Mouse (Mus musculus) liver, embryonic 11.5 days (tissue): ENCODE data around the gene Lrch1. TPM values are rescaled to one million over a fixed set of nuclear protein-coding genes. Genes with fewer than 3 reads are reported as not detected.
A peak's percentile ranks its signal among the peaks of the same experiment; 100 is the strongest.

Experiments used
- ATAC-seq: fragments of 200-750 bp; cut with Nextera tagmentation; replicated peaks from 2 replicates; pipeline ENCODE4 v1.8.0; 2017; ENCODE audit warnings: moderate number of reproducible peaks, mild to moderate bottlenecking, moderate TSS enrichment, moderate library complexity; ENCODE audit not compliant: low FRiP score
- DNase-seq: peaks from one replicate; pipeline ENCODE4 v3.0.0-alpha.2; 2017; ENCODE audit warnings: low spot score
- H3K27ac ChIP-seq: fragments of 300-500 bp; sonication (generic); 2 replicates; pipeline ENCODE4 v1.5.1; 2014; ENCODE audit warnings: mild to moderate bottlenecking, low read depth, low read length, control low read depth
- H3K27me3 ChIP-seq: fragments of 300-500 bp; sonication (generic); replicated peaks from 2 replicates; pipeline ENCODE4 v1.6.1; 2014; ENCODE audit warnings: low read length, mixed read lengths; ENCODE audit not compliant: control insufficient read depth, insufficient read depth
- H3K36me3 ChIP-seq: fragments of 300-500 bp; sonication (generic); 2 replicates; pipeline ENCODE4 v1.6.1; 2014; ENCODE audit warnings: mild to moderate bottlenecking, low read length, moderate library complexity, mixed read lengths; ENCODE audit not compliant: control insufficient read depth, insufficient read depth
- H3K4me1 ChIP-seq: fragments of 300-500 bp; sonication (generic); replicated peaks from 2 replicates; pipeline ENCODE4 v1.6.1; 2014; ENCODE audit warnings: low read length, mixed read lengths; ENCODE audit not compliant: control insufficient read depth, insufficient read depth
- H3K4me2 ChIP-seq: fragments of 300-500 bp; sonication (generic); 2 replicates; pipeline ENCODE4 v1.6.1; 2014; ENCODE audit warnings: mild to moderate bottlenecking, control low read depth, moderate library complexity
- H3K4me3 ChIP-seq: fragments of 300-500 bp; sonication (generic); 2 replicates; pipeline ENCODE4 v1.5.1; 2014; ENCODE audit warnings: low read depth, low read length, control low read depth
- H3K9ac ChIP-seq: fragments of 300-500 bp; sonication (generic); 2 replicates; pipeline ENCODE4 v1.6.1; 2014; ENCODE audit warnings: low read depth, low read length, control low read depth
- H3K9me3 ChIP-seq: fragments of 300-500 bp; sonication (generic); 2 replicates; pipeline ENCODE4 v1.6.1; 2016; ENCODE audit warnings: low read length, inconsistent platforms, mixed read lengths; ENCODE audit not compliant: control insufficient read depth
- WGBS: fragments of 180-500 bp; shearing (Covaris S2); extraction: QIAGEN DNeasy Blood & Tissue Kit; methylation state at CpG from one replicate; pipeline ENCODE4 v1.1.7; 2014; 5-methylcytosine and 5-hydroxymethylcytosine counted together
- polyA plus RNA-seq: library from polyadenylated mRNA; unstranded; fragments of >200 nt; fragmentation: Nextera tagmentation; extraction: Ambion mirVana; gene quantifications from 2 replicates; pipeline ENCODE4 v1.2.1, GENCODE M21; 2014

The Lrch1 gene
- polyA plus RNA-seq, 1 experiment from 2014 or later = 8.0 TPM

DNA sequence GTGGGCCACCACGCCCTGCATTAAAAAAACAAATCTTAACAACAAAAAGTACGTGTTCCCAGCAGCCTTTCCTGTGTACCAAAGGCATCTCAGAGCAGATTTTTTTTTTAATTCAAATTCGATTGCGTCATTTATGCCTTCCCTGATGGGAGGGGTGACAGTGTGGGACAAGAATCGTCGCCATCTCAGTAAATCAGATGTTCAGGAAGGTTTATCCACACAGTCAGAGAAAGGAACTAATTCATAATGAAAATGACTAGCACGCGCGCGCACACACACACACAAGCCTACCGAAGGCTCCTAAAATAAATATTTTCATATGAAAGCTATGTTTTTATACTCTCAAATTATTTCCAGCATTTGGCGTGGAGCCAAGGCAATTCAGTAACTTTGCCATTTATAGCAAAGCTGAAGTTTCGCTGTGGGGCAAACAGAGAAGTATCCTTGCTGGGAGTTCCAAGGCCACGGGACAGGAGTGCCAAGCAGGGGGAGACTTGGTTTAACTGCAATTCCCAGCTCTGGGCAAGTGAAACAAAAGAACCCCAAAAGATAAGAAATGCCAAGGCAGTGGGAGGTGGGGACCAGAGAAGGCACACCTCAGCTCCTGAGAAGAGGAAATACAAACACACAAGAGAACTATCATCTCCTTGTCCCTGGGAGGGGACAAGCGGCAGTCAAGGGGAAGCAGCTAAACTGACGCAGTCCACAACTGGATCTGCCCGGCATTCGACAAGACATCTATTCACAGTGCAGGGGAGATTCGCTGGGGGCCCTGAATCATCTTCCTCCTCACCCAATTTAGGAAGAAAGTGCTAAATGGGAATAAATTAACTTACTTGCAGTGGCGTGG lies 34.1 kb downstream of the Lrch1 start:
- ATAC-seq (no peak), DNase-seq (no peak)
- Histone ChIP-seq H3K4me1 (peaks cover 8% of the 10 kb centered on the region; the same call in 1 of the 2 replicates), H3K27ac (no peak overlapping the region), H3K9me3 (no peaks in the 10 kb centered on the region), H3K36me3 (no peaks in the 10 kb centered on the region), H3K4me3 (no peak overlapping the region), H3K27me3 (no peaks in the 10 kb centered on the region), H3K4me2 (no peak overlapping the region), H3K9ac (no peak overlapping the region)
- 82% methylated on average over 20 of the region's 20 CpGs for WGBS

DNA sequence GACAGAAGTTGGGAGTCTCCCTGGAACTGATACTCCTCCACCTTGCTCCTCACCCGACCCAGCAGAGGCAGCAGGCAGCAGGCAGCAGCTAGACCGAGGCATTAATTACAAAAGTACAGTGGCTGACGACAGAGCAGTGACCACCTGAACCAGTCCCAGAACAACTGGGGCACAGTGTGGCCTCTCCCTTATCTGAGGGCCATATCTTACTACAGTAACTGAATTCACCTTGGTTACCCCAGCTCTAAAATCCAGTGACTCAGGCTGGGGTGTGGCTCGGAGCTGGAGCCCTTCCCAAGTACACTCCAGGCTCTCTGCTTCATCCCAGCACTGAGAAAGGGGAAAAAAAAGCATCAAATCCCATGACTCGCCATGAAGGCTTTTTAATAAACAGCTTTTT lies 37.3 kb downstream of the Lrch1 start:
- 56% methylated on average over 5 of the region's 5 CpGs for WGBS
- DNase-seq = no peak
- H3K36me3 ChIP-seq = no peaks in the 10 kb centered on the region
- ATAC-seq = no peak
- H3K4me1 ChIP-seq = peaks cover 7% of the 10 kb centered on the region; the same call in 1 of the 2 replicates
- no peak overlapping the region for H3K4me3 ChIP-seq
- H3K9ac ChIP-seq = no peak overlapping the region
- H3K9me3 ChIP-seq = no peaks in the 10 kb centered on the region
- H3K27ac ChIP-seq = no peak overlapping the region
- no peaks in the 10 kb centered on the region for H3K27me3 ChIP-seq
- H3K4me2 ChIP-seq = no peak overlapping the region

DNA sequence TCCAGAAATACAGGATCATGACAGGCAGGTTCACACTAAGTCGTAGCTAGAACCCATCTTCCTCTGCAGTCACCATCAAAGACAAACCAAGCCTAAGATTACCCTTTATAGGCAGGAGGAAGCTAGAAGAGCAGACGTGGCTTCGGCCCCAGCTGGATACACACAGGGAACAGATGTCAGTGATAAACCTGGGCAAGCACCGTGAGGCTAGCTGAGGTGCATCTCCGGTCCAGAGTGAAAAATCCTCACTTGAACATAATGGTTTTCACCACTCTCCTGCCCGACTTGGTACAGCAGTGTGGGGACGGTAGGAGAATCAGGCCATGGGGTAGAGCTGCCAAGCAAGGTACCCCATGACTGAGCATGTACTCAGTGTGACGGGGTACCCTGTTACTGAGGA lies 38.7 kb downstream of the Lrch1 start:
- peak; percentile 25; the same call in 1 of the 2 replicates for ATAC-seq
- WGBS = 65% methylated on average over 8 of the region's 8 CpGs

DNA sequence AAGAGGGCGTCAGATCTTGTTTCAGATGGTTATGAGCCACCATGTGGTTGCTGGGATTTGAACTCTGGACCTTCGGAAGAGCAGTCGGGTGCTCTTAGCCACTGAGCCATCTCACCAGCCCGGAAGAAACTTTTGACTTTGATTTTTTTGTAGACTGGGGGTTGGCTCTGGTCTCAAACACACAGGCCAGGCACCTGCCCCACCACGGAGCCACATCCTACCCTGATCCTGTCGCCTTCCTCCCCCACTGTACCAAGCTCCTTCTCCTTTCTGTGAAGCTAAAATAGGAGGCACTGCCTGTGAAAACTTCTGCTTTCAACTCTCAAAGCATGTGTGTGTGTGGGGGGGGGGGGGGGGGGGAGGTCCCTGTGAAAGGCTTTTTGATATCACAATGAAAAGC lies 39.4 kb downstream of the Lrch1 start:
- DNase-seq = no peak
- no peak overlapping the region for H3K27ac ChIP-seq
- WGBS = 83% methylated on average over 6 of the region's 6 CpGs

More for the DNA sequence above, 38.7 kb downstream of the Lrch1 start:
- DNase-seq = no peak
- Histone ChIP-seq H3K27me3 (no peaks in the 10 kb centered on the region), H3K4me1 (peaks cover 7% of the 10 kb centered on the region; the same call in 1 of the 2 replicates), H3K9ac (no peak overlapping the region), H3K4me2 (no peak overlapping the region), H3K36me3 (no peaks in the 10 kb centered on the region), H3K27ac (no peak overlapping the region), H3K9me3 (no peaks in the 10 kb centered on the region), H3K4me3 (no peak overlapping the region)

DNA sequence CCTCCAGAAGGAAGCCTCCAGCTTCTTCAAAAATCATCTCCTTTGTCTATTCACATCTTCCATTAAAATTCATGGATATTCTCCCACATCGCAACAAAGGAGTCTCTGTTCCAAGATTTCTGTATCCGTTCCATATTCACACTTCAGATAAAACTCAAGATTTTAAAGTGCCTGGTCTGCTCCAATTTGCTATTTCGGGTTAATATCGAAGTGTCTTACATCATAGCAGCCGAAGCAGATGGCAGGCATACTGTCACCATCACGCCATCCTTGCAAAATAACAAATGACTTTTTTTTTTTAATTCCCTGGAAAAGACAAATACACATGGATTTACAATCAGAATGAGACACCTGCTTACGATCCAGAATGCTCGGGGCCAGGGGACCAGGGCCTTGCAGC lies 40.0 kb downstream of the Lrch1 start:
- H3K27me3 ChIP-seq = no peaks in the 10 kb centered on the region

More for the DNA sequence above, 39.4 kb downstream of the Lrch1 start:
- H3K4me3 ChIP-seq = no peak overlapping the region
- no peak for ATAC-seq
- no peaks in the 10 kb centered on the region for H3K27me3 ChIP-seq
- no peak overlapping the region for H3K9ac ChIP-seq
- peaks cover 3% of the 10 kb centered on the region; the same call in 1 of the 2 replicates for H3K4me1 ChIP-seq
- H3K9me3 ChIP-seq = no peaks in the 10 kb centered on the region
- H3K36me3 ChIP-seq = no peaks in the 10 kb centered on the region
- H3K4me2 ChIP-seq = no peak overlapping the region

DNA sequence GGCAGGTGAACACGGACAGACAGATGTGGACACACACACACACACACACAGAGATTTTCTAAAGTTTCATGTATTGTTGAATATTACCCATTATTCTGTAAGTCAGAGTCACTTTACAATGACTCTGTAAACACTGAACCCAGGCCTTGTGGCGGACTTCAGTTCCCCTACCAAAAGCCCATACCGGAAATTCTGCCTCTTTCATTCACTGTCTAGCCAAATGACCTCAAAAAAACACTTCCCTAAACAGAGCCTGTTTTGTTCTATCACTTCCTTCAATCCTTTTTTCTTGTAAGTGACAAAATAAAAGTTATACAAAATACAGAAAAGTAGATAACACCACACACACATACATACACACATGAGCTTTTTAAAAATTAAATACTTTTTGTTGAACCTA lies 41.7 kb downstream of the Lrch1 start:
- DNase-seq (no peak), ATAC-seq (no peak)
- H3K27me3 ChIP-seq = no peaks in the 10 kb centered on the region
- H3K4me2 ChIP-seq = no peak overlapping the region
- H3K27ac ChIP-seq = no peak overlapping the region
- 71% methylated on average over 3 of the region's 3 CpGs for WGBS
- no peaks in the 10 kb centered on the region for H3K36me3 ChIP-seq
- H3K9me3 ChIP-seq = no peaks in the 10 kb centered on the region
- H3K4me3 ChIP-seq = no peak overlapping the region
- H3K9ac ChIP-seq = no peak overlapping the region
- H3K4me1 ChIP-seq = peaks cover 8% of the 10 kb centered on the region

More for the DNA sequence above, 40.0 kb downstream of the Lrch1 start:
- no peak overlapping the region for H3K4me3 ChIP-seq
- H3K4me2 ChIP-seq = no peak overlapping the region
- DNase-seq (no peak), ATAC-seq (no peak)
- peaks cover 3% of the 10 kb centered on the region; the same call in 1 of the 2 replicates for H3K4me1 ChIP-seq
- no peak overlapping the region for H3K9ac ChIP-seq
- H3K9me3 ChIP-seq = no peaks in the 10 kb centered on the region
- WGBS = 90% methylated on average over 8 of the region's 8 CpGs
- no peaks in the 10 kb centered on the region for H3K36me3 ChIP-seq
- no peak overlapping the region for H3K27ac ChIP-seq

DNA sequence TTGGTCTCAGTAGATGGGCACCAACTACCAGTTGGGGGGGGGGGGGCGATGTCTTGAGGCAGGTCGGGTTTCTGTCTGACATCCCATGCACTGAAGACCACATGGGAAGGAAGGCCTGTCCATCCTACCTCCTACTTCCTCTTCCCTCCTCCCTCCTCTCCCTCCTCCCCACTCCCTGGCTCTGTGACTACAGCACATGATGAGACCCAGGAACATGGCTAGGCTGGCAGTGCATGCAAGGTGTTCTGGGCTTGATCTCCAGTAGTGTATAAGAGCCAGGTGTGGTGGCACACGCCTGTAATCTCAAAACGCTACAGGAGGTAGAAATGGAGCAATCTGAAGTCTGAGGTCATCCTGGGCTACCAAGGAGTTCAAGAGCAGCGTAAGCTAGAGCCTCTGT lies 43.2 kb downstream of the Lrch1 start:
- Histone ChIP-seq H3K9me3 (no peaks in the 10 kb centered on the region), H3K4me2 (no peak overlapping the region), H3K9ac (no peak overlapping the region), H3K4me1 (peaks cover 17% of the 10 kb centered on the region), H3K27me3 (no peaks in the 10 kb centered on the region), H3K4me3 (no peak overlapping the region), H3K36me3 (no peaks in the 10 kb centered on the region), H3K27ac (no peak overlapping the region; the same call in 1 of the 2 replicates)
- ATAC-seq (no peak), DNase-seq (no peak)
- WGBS = 61% methylated on average over 5 of the region's 5 CpGs

DNA sequence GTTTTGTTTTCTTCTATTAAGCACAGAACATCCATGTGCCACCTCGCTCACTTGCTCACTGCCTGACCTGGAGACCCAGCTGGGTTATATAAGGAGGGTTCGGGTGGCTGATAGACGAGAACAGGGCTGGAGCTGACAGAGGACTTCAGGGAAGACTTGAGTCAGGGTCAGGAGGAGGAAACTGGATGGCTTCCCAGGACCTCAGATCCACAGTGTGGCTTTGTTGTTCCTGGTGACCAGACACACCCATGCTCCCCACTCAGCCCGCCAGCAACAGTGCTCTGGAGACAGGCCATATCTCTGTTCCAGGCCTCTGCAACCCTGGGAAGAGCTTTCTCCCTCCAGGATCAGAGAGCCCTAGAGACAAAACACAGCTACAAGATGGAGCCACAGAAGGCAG lies 44.6 kb downstream of the Lrch1 start:
- H3K27me3 ChIP-seq = no peaks in the 10 kb centered on the region
- no peaks in the 10 kb centered on the region for H3K36me3 ChIP-seq
- ATAC-seq (no peak), DNase-seq (no peak)
- H3K27ac ChIP-seq = no peak overlapping the region
- no peak overlapping the region for H3K4me3 ChIP-seq
- WGBS = 73% methylated on average over 4 of the region's 4 CpGs
- H3K9me3 ChIP-seq = no peaks in the 10 kb centered on the region
- H3K4me2 ChIP-seq = no peak overlapping the region
- no peak overlapping the region for H3K9ac ChIP-seq
- peaks cover 14% of the 10 kb centered on the region for H3K4me1 ChIP-seq
